8 mouse cellular contexts compared by ENCODE assay signal in the genomic region with DNA sequence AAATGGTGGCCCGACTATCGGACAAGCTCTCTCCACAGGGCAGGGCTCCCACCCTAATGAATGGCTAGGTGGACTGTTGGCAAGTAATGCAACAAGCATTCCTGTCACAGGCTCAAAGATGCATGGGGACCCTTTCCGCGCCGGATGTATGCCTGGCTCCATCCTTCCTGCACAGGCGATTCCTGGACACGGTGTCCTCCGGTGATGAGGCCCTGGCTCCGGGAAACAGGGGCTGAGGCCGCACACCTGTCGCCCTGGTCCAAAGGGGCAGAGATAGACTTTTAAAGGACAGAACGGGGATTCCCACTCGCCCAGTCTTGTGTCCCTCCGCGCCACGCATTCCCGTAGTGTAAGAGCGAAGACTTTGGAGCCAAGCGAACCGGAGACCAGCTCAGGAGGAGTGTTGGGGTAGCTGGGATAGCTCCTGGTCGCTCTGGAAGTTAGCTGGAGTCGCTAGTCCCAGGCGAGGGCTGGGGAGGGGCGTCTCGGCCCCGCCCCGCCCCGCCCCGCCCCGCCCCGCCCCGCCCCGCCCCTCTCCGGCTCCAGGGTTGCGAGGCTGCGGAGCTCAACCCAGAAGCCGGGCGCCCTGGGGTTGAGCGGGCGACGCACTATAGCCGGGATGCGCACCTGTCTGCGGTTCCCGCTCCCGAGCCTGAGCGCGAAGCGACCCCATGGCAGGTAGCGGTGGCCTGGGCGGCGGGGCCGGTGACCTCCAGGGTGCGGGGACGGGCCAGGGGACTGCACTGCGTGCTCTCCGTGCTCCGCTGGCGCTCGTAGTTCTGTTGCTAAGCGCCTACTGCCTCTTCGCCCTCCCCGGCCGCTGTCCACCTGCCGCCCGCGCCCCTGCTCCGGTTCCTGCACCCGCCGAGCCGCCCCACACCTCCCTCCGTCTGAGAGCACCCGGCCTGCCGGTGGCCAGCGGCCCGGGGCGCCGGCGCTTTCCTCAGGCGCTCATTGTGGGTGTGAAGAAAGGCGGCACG. TPM values are rescaled to one million over a fixed set of nuclear protein-coding genes. Genes with fewer than 3 reads are reported as not detected.
DNase-seq lines count a peak whose midpoint lies in the region; ATAC-seq and TF ChIP-seq lines count a peak whose summit lies in the region.

Gene Hs3st6, plus strand, starts transcription at position 574 of the 980 bp plus-strand sequence.

- H3K9ac ChIP-seq in ES-Bruce4 (ENCODE audit: low read depth, poor library complexity, severe bottlenecking), result peak within 1 kb of the TSS; percentile 40

- TF ChIP-seq POLR2A in ES-Bruce4 (IDR thresholded peaks at IDR 0.05; ENCODE audit: insufficient read depth, low read length), result no peak

- under 1% methylated on average over 80 of the region's 82 CpGs for WGBS in forebrain, embryonic 10.5 days

- no peaks in the 10 kb centered on the region for H3K4me1 ChIP-seq in ES-Bruce4 (ENCODE audit: control insufficient read depth, insufficient read depth, low read length)
- H3K4me1 ChIP-seq in forebrain, embryonic 10.5 days, result peaks cover 22% of the 10 kb centered on the region

- H3K27me3 ChIP-seq in ES-Bruce4 (ENCODE audit: control insufficient read depth, insufficient read depth, low read length, poor library complexity, severe bottlenecking), result no peaks in the 10 kb centered on the region
- H3K27me3 ChIP-seq in forebrain, embryonic 10.5 days (ENCODE audit: poor library complexity, severe bottlenecking), result peaks cover 87% of the 10 kb centered on the region

- peak within 1 kb of the TSS; percentile 63 for H3K4me3 ChIP-seq in ES-Bruce4 (ENCODE audit: low read depth, low read length)
- H3K4me3 ChIP-seq in forebrain, embryonic 10.5 days, result peak within 1 kb of the TSS; percentile 69

- DNase-seq in adrenal gland, adult (ENCODE audit: inconsistent age in 2 of 2, low spot score in 1 of 2), result peak; percentile 43 to 79
- DNase-seq in adrenal gland, postnatal 4 days (ENCODE audit: low spot score in 2 of 2), result no peak
- DNase-seq in forebrain, embryonic 10.5 days (ENCODE audit: extremely low spot score, low spot score), result peak; percentile 69
- peak; percentile 55 to 70 for DNase-seq in kidney, postnatal 4 days
- DNase-seq in neural tube, embryonic 10.5 days (ENCODE audit: extremely low spot score, low spot score), result peak; percentile 74
- DNase-seq in layer of hippocampus, adult 18-20 months (ENCODE audit: low spot score in 2 of 2), result no peak

- no peaks in the 10 kb centered on the region for H3K36me3 ChIP-seq in ES-Bruce4 (ENCODE audit: control insufficient read depth, insufficient read depth, low read length, poor library complexity, severe bottlenecking)
- no peaks in the 10 kb centered on the region for H3K36me3 ChIP-seq in forebrain, embryonic 10.5 days (replicated peaks)

- TF ChIP-seq CTCF in ES-Bruce4 (IDR thresholded peaks at IDR 0.05; ENCODE audit: low read depth, low read length), result no peak

- H3K9me3 ChIP-seq in ES-Bruce4 (replicated peaks; ENCODE audit: control insufficient read depth, insufficient read depth, low read length, poor library complexity, severe bottlenecking), result no peaks in the 10 kb centered on the region
- no peaks in the 10 kb centered on the region for H3K9me3 ChIP-seq in forebrain, embryonic 10.5 days

- no peak within 1 kb of the TSS for H3K27ac ChIP-seq in ES-Bruce4 (ENCODE audit: insufficient read depth, low read length)
- H3K27ac ChIP-seq in forebrain, embryonic 10.5 days, result 0 out of 2 replicates have a peak within 1 kb of the TSS, but pooled peaks have one; percentile 51

- no peak for ATAC-seq in cerebellum, adult (ENCODE audit: insufficient number of reproducible peaks, low FRiP score, low TSS enrichment)

- TF ChIP-seq EP300 in ES-Bruce4 (IDR thresholded peaks at IDR 0.05; ENCODE audit: insufficient read depth, low read depth, low read length), result no peak

RNA-seq across cellular contexts. Expression of gene Hs3st6, which starts in this region (rescaled TPM):
- 1 to 10 TPM; 3.2 to 4.2 TPM for total RNA-seq in adrenal gland, postnatal 4 days (2021)
- polyA plus RNA-seq in ES-Bruce4 (2011; ENCODE audit: insufficient read depth, insufficient read length, low read depth, missing spikeins), result 0.72 TPM in 1 of 2 replicates, not detected in the other
- polyA plus RNA-seq in forebrain, embryonic 10.5 days (2016; fragmentation: Nextera tagmentation; extraction: Ambion mirVana), result 0.50 and 0.68 TPM in 2 replicates
- under 1 TPM; 0.35 to 0.38 TPM for total RNA-seq in layer of hippocampus, adult 18-20 months (2021)

Comparison
In these comparisons a context has a peak if more than half of its experiments do, and no peak if none do; other contexts are left out.
1. DNase-seq: peak in adrenal gland, adult (2 of 2), kidney, postnatal 4 days (2 of 2) and neural tube, embryonic 10.5 days (single experiment); none in adrenal gland, postnatal 4 days (0 of 2) and layer of hippocampus, adult 18-20 months (0 of 2).
2. Peak in DNase-seq, H3K4me3 ChIP-seq and H3K27ac ChIP-seq in forebrain, embryonic 10.5 days; RNA of the gene not detected or under 1 TPM.